Mouse (Mus musculus) heart, postnatal 14 days (tissue): ENCODE data around the gene Gen1. TPM values are rescaled to one million over a fixed set of nuclear protein-coding genes. Genes with fewer than 3 reads are reported as not detected.

Source experiments
- DNase-seq, 2 experiments: peaks; one replicate each; pipeline ENCODE4 v3.0.0; 2021 to 2022
- intact Hi-C: fragments of 180-260 bp; cut with DNase I; formaldehyde crosslinking; loops from one replicate; pipeline ENCODE4 v1.15.1; 2025
- microRNA-seq, 2 experiments: library from miRNA; unstranded; fragments of <30 nt; microRNA quantifications; one replicate each; pipeline ENCODE4 v1.2.0; 2021 to 2022
- total RNA-seq, 2 experiments: library from RNA; stranded (reverse); gene quantifications; 2 replicates each; pipeline ENCODE4 v1.2.3; 2021

The Gen1 gene
- total RNA-seq, 2 experiments from 2014 or later, result 1.9 to 2.4 TPM

- intact Hi-C loops, result loop anchor here (5.0 to 10.0 kb wide), 4 partner anchors 70 to 948 kb away; partner anchors contain the start of genes Gen1 and Smc6
- DNase-seq, result no peak
Observed at GRCm38 (mm10) chr12:11196830-11197229, 68.8 kb downstream of the Gen1 start.

- DNase-seq, result peak; percentile 85 to 91
- intact Hi-C loops, result loop anchor here (5.0 to 10.0 kb wide), 4 partner anchors 71 to 949 kb away; partner anchors contain the start of genes Gen1 and Smc6
Observed at GRCm38 (mm10) chr12:11196142-11196597, 69.4 kb downstream of the Gen1 start.

- intact Hi-C loops, result loop anchor here (5.0 to 10.0 kb wide), 4 partner anchors 72 to 950 kb away; partner anchors contain the start of genes Gen1 and Smc6
- no peak for DNase-seq
Observed at GRCm38 (mm10) chr12:11195031-11195430, 70.6 kb downstream of the Gen1 start.

Small RNA genes lying within 50 kb of the gene (microRNA-seq; reads per million reads assigned to microRNA genes)
- gene Mir7675, result 0 reads per million in 2 experiments

Other genes starting within 250 kb of the Gen1 start
- under 1 TPM; 0.22 to 0.33 TPM for gene Kcns3, start 114.7 kb downstream of the Gen1 start, total RNA-seq
- not detected for gene Msgn1, start 56.8 kb downstream of the Gen1 start, total RNA-seq
- gene Smc6, start 85 bp upstream of the Gen1 start, total RNA-seq, result 10 to 100 TPM; 41.2 to 45.0 TPM
- gene Vsnl1, start 170.8 kb upstream of the Gen1 start, total RNA-seq, result under 1 TPM; 0.29 to 0.81 TPM
- gene Rad51ap2, start 190.3 kb upstream of the Gen1 start, total RNA-seq, result not detected